Mouse (Mus musculus) hindbrain, postnatal 0 days (tissue): ENCODE measurements at regions not wholly inside any gene's neighbourhood (a gene's known extent, or its start where the extent isn't known, plus 50 kb on each side); places are given as distances from the start of the nearest gene placed in this dataset.

ENCODE experiments used
- ATAC-seq: fragments of 200-750 bp; cut with Nextera tagmentation; 2 replicates; pipeline ENCODE4 v1.8.0; 2017; ENCODE audit warnings: mild to moderate bottlenecking, moderate TSS enrichment, moderate library complexity
- DNase-seq: peaks from one replicate; pipeline ENCODE4 v3.0.0-alpha.2; 2015; ENCODE audit warnings: low spot score
- H3K27ac ChIP-seq: fragments of 300-500 bp; sonication (generic); 2 replicates; pipeline ENCODE4 v1.5.1; 2014; ENCODE audit warnings: mild to moderate bottlenecking
- H3K27me3 ChIP-seq: fragments of 300-500 bp; sonication (generic); 2 replicates; pipeline ENCODE4 v1.6.1; 2014; ENCODE audit warnings: low read length, mixed read lengths; ENCODE audit not compliant: insufficient read depth
- H3K36me3 ChIP-seq: fragments of 300-500 bp; sonication (generic); 2 replicates; pipeline ENCODE4 v1.6.1; 2014; ENCODE audit warnings: low read length, mixed read lengths; ENCODE audit not compliant: insufficient read depth
- H3K4me1 ChIP-seq: fragments of 300-500 bp; sonication (generic); 2 replicates; pipeline ENCODE4 v1.6.1; 2014; ENCODE audit warnings: antibody characterized with exemption, low read length, mixed read lengths; ENCODE audit not compliant: insufficient read depth
- H3K4me2 ChIP-seq: fragments of 300-500 bp; sonication (generic); 2 replicates; pipeline ENCODE4 v1.6.1; 2014; ENCODE audit warnings: low read depth, mild to moderate bottlenecking, low read length, moderate library complexity, mixed read lengths
- H3K4me3 ChIP-seq: fragments of 300-500 bp; sonication (generic); 2 replicates; pipeline ENCODE4 v1.5.1; 2014; ENCODE audit warnings: low read length
- H3K9ac ChIP-seq: fragments of 300-500 bp; sonication (generic); replicated peaks from 2 replicates; pipeline ENCODE4 v1.6.1; 2014; ENCODE audit warnings: mild to moderate bottlenecking, low read length, moderate library complexity, mixed read lengths
- H3K9me3 ChIP-seq: fragments of 300-500 bp; sonication (generic); 2 replicates; pipeline ENCODE4 v1.6.1; 2016; ENCODE audit warnings: low read length, mixed read lengths
- CTCF ChIP-seq: IDR thresholded peaks from 2 replicates; pipeline ENCODE4 v1.5.1; 2016; ENCODE audit warnings: antibody characterized with exemption, control low read depth, low read depth
- WGBS: fragments of 180-500 bp; shearing (Covaris S2); extraction: QIAGEN DNeasy Blood & Tissue Kit; methylation state at CpG from one replicate; pipeline ENCODE4 v1.1.7; 2014; 5-methylcytosine and 5-hydroxymethylcytosine counted together

- H3K4me1 ChIP-seq, result no peaks in the 10 kb centered on the region
- H3K36me3 ChIP-seq, result no peaks in the 10 kb centered on the region
- H3K4me2 ChIP-seq, result no peak overlapping the region
- H3K27ac ChIP-seq, result no peak overlapping the region
- DNase-seq, result no peak
- H3K9me3 ChIP-seq, result no peaks in the 10 kb centered on the region
- H3K9ac ChIP-seq, result no peak overlapping the region
- 79% methylated on average over 2 of the region's 2 CpGs for WGBS
- H3K4me3 ChIP-seq, result no peak overlapping the region
- no peaks in the 10 kb centered on the region for H3K27me3 ChIP-seq
- no peak for TF ChIP-seq CTCF
- no peak for ATAC-seq
Observed at GRCm38 (mm10) chr16:24177564-24177963, 188.9 kb upstream of the Bcl6 start.

GRCm38 (mm10) chr16:24177131-24177530 is 188.5 kb upstream of the Bcl6 start:
- no peak for DNase-seq
- Histone ChIP-seq H3K4me2 (no peak overlapping the region), H3K27me3 (no peaks in the 10 kb centered on the region), H3K4me3 (no peak overlapping the region), H3K9me3 (no peaks in the 10 kb centered on the region), H3K9ac (no peak overlapping the region), H3K27ac (no peak overlapping the region), H3K4me1 (no peaks in the 10 kb centered on the region), H3K36me3 (no peaks in the 10 kb centered on the region)
- 64% methylated on average over 7 of the region's 7 CpGs for whole genome bisulfite sequencing
- ATAC-seq, result no peak
- TF ChIP-seq CTCF, result no peak

- H3K27ac ChIP-seq, result no peak overlapping the region
- no peak overlapping the region for H3K9ac ChIP-seq
- no peaks in the 10 kb centered on the region for H3K4me1 ChIP-seq
- no peaks in the 10 kb centered on the region for H3K27me3 ChIP-seq
- TF ChIP-seq CTCF, result no peak
- no peak overlapping the region for H3K4me2 ChIP-seq
- ATAC-seq (peak; percentile 65; the same call in 1 of the 2 replicates), DNase-seq (peak; percentile 52)
- H3K4me3 ChIP-seq, result no peak overlapping the region
- 49% methylated on average over 2 of the region's 2 CpGs for WGBS
- H3K9me3 ChIP-seq, result no peaks in the 10 kb centered on the region
- no peaks in the 10 kb centered on the region for H3K36me3 ChIP-seq
Observed at GRCm38 (mm10) chr16:24176057-24176456, 187.4 kb upstream of the Bcl6 start.

GRCm38 (mm10) chr16:24175235-24175760 is 186.6 kb upstream of the Bcl6 start:
- no peak overlapping the region for H3K9ac ChIP-seq
- 71% methylated on average over 9 of the region's 9 CpGs for WGBS
- H3K9me3 ChIP-seq, result no peaks in the 10 kb centered on the region
- TF ChIP-seq CTCF, result no peak
- no peaks in the 10 kb centered on the region for H3K4me1 ChIP-seq
- H3K36me3 ChIP-seq, result no peaks in the 10 kb centered on the region
- no peak for DNase-seq
- no peak for ATAC-seq
- H3K27me3 ChIP-seq, result no peaks in the 10 kb centered on the region
- no peak overlapping the region for H3K4me3 ChIP-seq
- H3K27ac ChIP-seq, result no peak overlapping the region
- no peak overlapping the region for H3K4me2 ChIP-seq

GRCm38 (mm10) chr16:24174595-24174994 is 185.9 kb upstream of the Bcl6 start:
- no peak overlapping the region for H3K4me3 ChIP-seq
- WGBS, result 89% methylated on average over 3 of the region's 3 CpGs
- no peak for TF ChIP-seq CTCF
- no peaks in the 10 kb centered on the region for H3K27me3 ChIP-seq
- H3K27ac ChIP-seq, result no peak overlapping the region
- no peaks in the 10 kb centered on the region for H3K36me3 ChIP-seq
- ATAC-seq (no peak), DNase-seq (no peak)
- H3K4me2 ChIP-seq, result no peak overlapping the region
- H3K4me1 ChIP-seq, result no peaks in the 10 kb centered on the region
- no peak overlapping the region for H3K9ac ChIP-seq
- no peaks in the 10 kb centered on the region for H3K9me3 ChIP-seq

GRCm38 (mm10) chr16:24173783-24174518 is 185.3 kb upstream of the Bcl6 start:
- H3K27me3 ChIP-seq, result no peaks in the 10 kb centered on the region
- H3K4me1 ChIP-seq, result no peaks in the 10 kb centered on the region
- TF ChIP-seq CTCF, result no peak
- DNase-seq, result no peak
- ATAC-seq, result no peak
- no peak overlapping the region for H3K4me2 ChIP-seq
- no peak overlapping the region for H3K9ac ChIP-seq
- H3K4me3 ChIP-seq, result no peak overlapping the region
- H3K36me3 ChIP-seq, result no peaks in the 10 kb centered on the region
- H3K9me3 ChIP-seq, result no peaks in the 10 kb centered on the region
- no peak overlapping the region for H3K27ac ChIP-seq
- WGBS, result 88% methylated on average over 5 of the region's 5 CpGs

- H3K27me3 ChIP-seq, result no peaks in the 10 kb centered on the region
- DNase-seq, result no peak
- H3K36me3 ChIP-seq, result no peaks in the 10 kb centered on the region
- no peak overlapping the region for H3K27ac ChIP-seq
- H3K4me3 ChIP-seq, result no peak overlapping the region
- no peak overlapping the region for H3K4me2 ChIP-seq
- WGBS, result 76% methylated on average over 2 of the region's 2 CpGs
- no peaks in the 10 kb centered on the region for H3K4me1 ChIP-seq
- TF ChIP-seq CTCF, result no peak
- ATAC-seq, result no peak
- no peak overlapping the region for H3K9ac ChIP-seq
- no peaks in the 10 kb centered on the region for H3K9me3 ChIP-seq
Observed at GRCm38 (mm10) chr16:24172653-24173052, 184.0 kb upstream of the Bcl6 start.
